Mouse (Mus musculus): Measurements from ENCODE around the gene Snx9. TPM values are rescaled to one million over a fixed set of nuclear protein-coding genes. Genes with fewer than 3 reads are reported as not detected.

Gene Snx9
- total and polyA plus RNA-seq, 3 experiments = 26.7 to 55.5 (median 46.7) TPM

GRCm38 (mm10) chr17:5937441-5937840 is 96.3 kb downstream of the Snx9 start:
- TF ChIP-seq TAL1 (conservative IDR thresholded peaks at IDR 0.05; ENCODE audit: low read depth, low read length) (no peak), POLR2AphosphoS5 (IDR thresholded peaks at IDR 0.05; ENCODE audit: insufficient replicate concordance, low read depth, low read length) (no peak), GATA1 (IDR thresholded peaks at IDR 0.05; ENCODE audit: borderline replicate concordance, low read length) (no peak), GATA2 (IDR thresholded peaks at IDR 0.05; ENCODE audit: borderline replicate concordance, low read depth, low read length) (no peak)
- ATAC-seq (ENCODE audit: extremely low read depth, insufficient number of reproducible peaks, low FRiP score, poor library complexity, severe bottlenecking) (no peak), DNase-seq (ENCODE audit: low spot score) (no peak)
- Histone ChIP-seq H3K36me3 (replicated peaks) (no peaks in the 10 kb centered on the region), H3K4me3 (ENCODE audit: low read depth, low read length) (no peak overlapping the region), H3K9me3 (replicated peaks) (no peaks in the 10 kb centered on the region), H3K27me3 (ENCODE audit: insufficient read depth, low read length) (peaks cover 32% of the 10 kb centered on the region), H3K4me1 (ENCODE audit: insufficient read depth, low read depth, low read length) (peaks cover 8% of the 10 kb centered on the region)

- H3K4me3 ChIP-seq (ENCODE audit: low read depth, low read length) = no peak overlapping the region
- TF ChIP-seq CTCF (IDR thresholded peaks at IDR 0.05; ENCODE audit: low read depth, low read length) (no peak), TAL1 (conservative IDR thresholded peaks at IDR 0.05; ENCODE audit: low read depth, low read length) (no peak), POLR2AphosphoS5 (IDR thresholded peaks at IDR 0.05; ENCODE audit: insufficient replicate concordance, low read depth, low read length) (no peak), GATA2 (IDR thresholded peaks at IDR 0.05; ENCODE audit: borderline replicate concordance, low read depth, low read length) (no peak), GATA1 (IDR thresholded peaks at IDR 0.05; ENCODE audit: borderline replicate concordance, low read length) (no peak)
- DNase-seq (ENCODE audit: low spot score) = no peak
- ATAC-seq (ENCODE audit: extremely low read depth, insufficient number of reproducible peaks, low FRiP score, poor library complexity, severe bottlenecking) = no peak
- peaks cover 32% of the 10 kb centered on the region for H3K27me3 ChIP-seq (ENCODE audit: insufficient read depth, low read length)
- no peaks in the 10 kb centered on the region for H3K36me3 ChIP-seq (replicated peaks)
- H3K4me1 ChIP-seq (ENCODE audit: insufficient read depth, low read depth, low read length) = peaks cover 4% of the 10 kb centered on the region; the same call in 1 of the 2 replicates
- H3K9me3 ChIP-seq (replicated peaks) = no peaks in the 10 kb centered on the region
Observed at GRCm38 (mm10) chr17:5939871-5940270, 98.7 kb downstream of the Snx9 start.

- no peaks in the 10 kb centered on the region for H3K36me3 ChIP-seq (replicated peaks)
- ATAC-seq (ENCODE audit: extremely low read depth, insufficient number of reproducible peaks, low FRiP score, poor library complexity, severe bottlenecking) (no peak), DNase-seq (ENCODE audit: low spot score) (no peak)
- no peak overlapping the region; the same call in 1 of the 2 replicates for H3K4me3 ChIP-seq (ENCODE audit: low read depth, low read length)
- no peaks in the 10 kb centered on the region; the same call in 1 of the 2 replicates for H3K4me1 ChIP-seq (ENCODE audit: insufficient read depth, low read depth, low read length)
- TF ChIP-seq POLR2AphosphoS5 (IDR thresholded peaks at IDR 0.05; ENCODE audit: insufficient replicate concordance, low read depth, low read length) (no peak), GATA2 (IDR thresholded peaks at IDR 0.05; ENCODE audit: borderline replicate concordance, low read depth, low read length) (no peak), CTCF (IDR thresholded peaks at IDR 0.05; ENCODE audit: low read depth, low read length) (no peak), GATA1 (IDR thresholded peaks at IDR 0.05; ENCODE audit: borderline replicate concordance, low read length) (no peak), TAL1 (conservative IDR thresholded peaks at IDR 0.05; ENCODE audit: low read depth, low read length) (no peak)
- H3K9me3 ChIP-seq (replicated peaks) = no peaks in the 10 kb centered on the region
- H3K27me3 ChIP-seq (ENCODE audit: insufficient read depth, low read length) = peaks cover 32% of the 10 kb centered on the region
Observed at GRCm38 (mm10) chr17:5940792-5941191, 99.7 kb downstream of the Snx9 start.

GRCm38 (mm10) chr17:5941230-5942043 is 100.3 kb downstream of the Snx9 start, which contains the start of gene Synj2:
Synj2 (plus strand) TSS chr17:5941280.
- Histone ChIP-seq H3K4me3 (ENCODE audit: low read depth, low read length) (no peak within 1 kb of the TSS; the same call in 1 of the 2 replicates), H3K9me3 (replicated peaks) (no peaks in the 10 kb centered on the region), H3K4me1 (ENCODE audit: insufficient read depth, low read depth, low read length) (no peaks in the 10 kb centered on the region; the same call in 1 of the 2 replicates), H3K27me3 (ENCODE audit: insufficient read depth, low read length) (peaks cover 30% of the 10 kb centered on the region), H3K36me3 (replicated peaks) (no peaks in the 10 kb centered on the region)
- ATAC-seq (ENCODE audit: extremely low read depth, insufficient number of reproducible peaks, low FRiP score, poor library complexity, severe bottlenecking) = no peak
- no peak for DNase-seq (ENCODE audit: low spot score)
- TF ChIP-seq TAL1 (conservative IDR thresholded peaks at IDR 0.05; ENCODE audit: low read depth, low read length) = no peak
- no peak for TF ChIP-seq GATA2 (IDR thresholded peaks at IDR 0.05; ENCODE audit: borderline replicate concordance, low read depth, low read length)
- no peak for TF ChIP-seq CTCF (IDR thresholded peaks at IDR 0.05; ENCODE audit: low read depth, low read length)
- TF ChIP-seq GATA1 (IDR thresholded peaks at IDR 0.05; ENCODE audit: borderline replicate concordance, low read length) = no peak
- TF ChIP-seq POLR2AphosphoS5 (IDR thresholded peaks at IDR 0.05; ENCODE audit: insufficient replicate concordance, low read depth, low read length) = no peak

GRCm38 (mm10) chr17:5942156-5942555 is 101.0 kb downstream of the Snx9 start:
- DNase-seq (ENCODE audit: low spot score) (no peak), ATAC-seq (ENCODE audit: extremely low read depth, insufficient number of reproducible peaks, low FRiP score, poor library complexity, severe bottlenecking) (no peak)
- Histone ChIP-seq H3K4me1 (ENCODE audit: insufficient read depth, low read depth, low read length) (no peaks in the 10 kb centered on the region; the same call in 1 of the 2 replicates), H3K36me3 (replicated peaks) (no peaks in the 10 kb centered on the region), H3K9me3 (replicated peaks) (no peaks in the 10 kb centered on the region), H3K4me3 (ENCODE audit: low read depth, low read length) (no peak overlapping the region), H3K27me3 (ENCODE audit: insufficient read depth, low read length) (peaks cover 35% of the 10 kb centered on the region)
- no peak for TF ChIP-seq GATA1 (IDR thresholded peaks at IDR 0.05; ENCODE audit: borderline replicate concordance, low read length)
- TF ChIP-seq CTCF (IDR thresholded peaks at IDR 0.05; ENCODE audit: low read depth, low read length) = no peak
- TF ChIP-seq POLR2AphosphoS5 (IDR thresholded peaks at IDR 0.05; ENCODE audit: insufficient replicate concordance, low read depth, low read length) = no peak
- TF ChIP-seq GATA2 (IDR thresholded peaks at IDR 0.05; ENCODE audit: borderline replicate concordance, low read depth, low read length) = no peak
- TF ChIP-seq TAL1 (conservative IDR thresholded peaks at IDR 0.05; ENCODE audit: low read depth, low read length) = no peak

- H3K4me1 ChIP-seq (ENCODE audit: insufficient read depth, low read depth, low read length) = no peaks in the 10 kb centered on the region; the same call in 1 of the 2 replicates
- H3K9me3 ChIP-seq (replicated peaks) = no peaks in the 10 kb centered on the region
- no peak for ATAC-seq (ENCODE audit: extremely low read depth, insufficient number of reproducible peaks, low FRiP score, poor library complexity, severe bottlenecking)
- H3K36me3 ChIP-seq (replicated peaks) = no peaks in the 10 kb centered on the region
- DNase-seq (ENCODE audit: low spot score) = no peak
- no peak overlapping the region for H3K4me3 ChIP-seq (ENCODE audit: low read depth, low read length)
- TF ChIP-seq GATA1 (IDR thresholded peaks at IDR 0.05; ENCODE audit: borderline replicate concordance, low read length) (no peak), CTCF (IDR thresholded peaks at IDR 0.05; ENCODE audit: low read depth, low read length) (no peak), GATA2 (IDR thresholded peaks at IDR 0.05; ENCODE audit: borderline replicate concordance, low read depth, low read length) (no peak), POLR2AphosphoS5 (IDR thresholded peaks at IDR 0.05; ENCODE audit: insufficient replicate concordance, low read depth, low read length) (no peak), TAL1 (conservative IDR thresholded peaks at IDR 0.05; ENCODE audit: low read depth, low read length) (no peak)
- peaks cover 35% of the 10 kb centered on the region for H3K27me3 ChIP-seq (ENCODE audit: insufficient read depth, low read length)
Observed at GRCm38 (mm10) chr17:5943053-5943452, 101.9 kb downstream of the Snx9 start.

Data from G1E (cell line).